Mouse (Mus musculus): ENCODE data around the gene Snrnp40.

Snrnp40 gene

GRCm38 (mm10) chr4:130359486-130360237, at the start of gene Snrnp40, which contains the start of gene Zcchc17:
Snrnp40 (plus strand) TSS chr4:130360132.
Zcchc17 (minus strand) TSS chr4:130359943.
- peak; percentile 99 for DNase-seq

- no peak for DNase-seq
Measured at GRCm38 (mm10) chr4:130312526-130312925, 47.4 kb upstream of the Snrnp40 start.

GRCm38 (mm10) chr4:130313552-130313951, 46.4 kb upstream of the Snrnp40 start:
- no peak for DNase-seq

DNA sequence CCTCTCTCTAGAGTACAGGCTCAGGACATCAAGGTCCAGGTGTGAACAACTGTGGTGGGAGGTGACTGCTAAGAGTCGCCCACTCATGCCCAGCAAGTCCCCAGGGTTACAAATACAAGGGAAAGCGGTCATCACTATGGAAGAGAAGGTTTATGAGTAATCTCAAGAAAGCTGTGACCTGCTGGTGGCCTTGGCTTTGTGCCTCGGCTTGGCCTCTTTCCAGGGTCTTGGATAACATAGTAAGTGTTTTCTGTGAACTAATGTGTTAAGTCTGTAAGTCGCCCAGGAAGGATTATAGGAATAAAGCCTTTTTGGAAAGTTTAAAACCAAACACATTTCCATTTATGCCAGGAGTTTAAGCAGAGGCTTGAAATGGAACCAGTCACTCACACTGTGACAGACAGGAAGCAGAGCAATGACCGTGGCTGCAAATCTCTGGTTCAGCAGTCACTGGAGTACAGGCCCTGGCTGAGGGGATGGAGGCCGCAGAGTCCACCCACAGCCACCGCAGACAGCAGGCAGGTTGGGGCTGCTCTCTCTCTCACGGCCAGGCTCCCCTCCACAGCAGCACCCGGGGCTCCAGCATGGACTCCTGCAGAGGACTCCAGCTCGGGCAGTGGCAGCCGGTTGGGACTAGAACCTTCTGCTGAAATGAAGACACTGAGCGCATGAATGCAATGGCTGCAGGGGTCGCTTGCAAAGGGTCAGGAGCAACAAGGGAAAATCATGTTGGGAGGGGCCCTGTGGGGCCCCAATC, 44.0 kb upstream of the Snrnp40 start:
- no peak for DNase-seq

- DNase-seq: no peak
Measured at GRCm38 (mm10) chr4:130316691-130317090, 43.2 kb upstream of the Snrnp40 start.

DNA sequence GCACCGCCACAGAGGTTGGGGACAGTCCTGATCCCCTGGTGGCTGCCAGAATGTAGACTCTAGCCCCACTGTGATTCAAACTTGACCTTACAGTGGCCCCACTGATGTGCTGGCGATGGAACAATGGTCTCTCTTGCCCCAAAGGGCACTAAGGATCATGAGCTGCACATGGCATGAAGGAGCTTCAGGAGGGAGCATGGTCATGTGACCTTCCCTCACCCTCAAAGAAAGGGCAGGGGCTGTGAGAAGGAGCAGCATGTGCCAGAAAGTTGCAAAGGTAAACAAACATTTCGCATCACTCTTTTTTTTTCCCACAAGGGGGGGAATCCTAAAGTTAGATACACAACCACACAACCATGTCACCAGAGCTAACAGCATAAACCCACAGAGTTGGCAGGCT, 41.8 kb upstream of the Snrnp40 start:
- no peak for DNase-seq

DNA sequence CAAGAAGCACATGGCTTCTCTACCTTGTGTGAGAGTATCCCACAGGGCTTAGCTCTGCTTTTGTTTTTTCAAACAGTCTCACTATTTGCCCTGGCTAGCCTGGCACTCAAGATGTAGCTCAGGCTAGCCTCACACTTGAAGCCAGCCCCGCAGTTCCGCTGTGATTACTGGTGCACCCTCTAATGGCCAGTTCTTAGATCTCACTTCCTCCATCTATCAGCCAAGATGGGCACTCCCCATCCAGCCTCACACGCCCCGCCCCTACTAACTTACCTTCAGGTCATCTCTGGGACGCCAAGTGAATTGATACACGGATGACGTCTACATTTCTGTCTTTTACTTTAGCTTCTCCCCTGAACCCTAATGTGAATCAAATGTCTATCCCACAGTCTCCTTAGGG, 40.4 kb upstream of the Snrnp40 start:
- no peak for DNase-seq

GRCm38 (mm10) chr4:130321640-130322039, 38.3 kb upstream of the Snrnp40 start:
- DNase-seq: no peak

GRCm38 (mm10) chr4:130322567-130322966, 37.4 kb upstream of the Snrnp40 start:
- DNase-seq: no peak

GRCm38 (mm10) chr4:130323165-130323564, 36.8 kb upstream of the Snrnp40 start:
- no peak for DNase-seq

- no peak for DNase-seq
Measured at GRCm38 (mm10) chr4:130323607-130324006, 36.3 kb upstream of the Snrnp40 start.

- no peak for DNase-seq
Measured at GRCm38 (mm10) chr4:130325446-130325845, 34.5 kb upstream of the Snrnp40 start.

DNA sequence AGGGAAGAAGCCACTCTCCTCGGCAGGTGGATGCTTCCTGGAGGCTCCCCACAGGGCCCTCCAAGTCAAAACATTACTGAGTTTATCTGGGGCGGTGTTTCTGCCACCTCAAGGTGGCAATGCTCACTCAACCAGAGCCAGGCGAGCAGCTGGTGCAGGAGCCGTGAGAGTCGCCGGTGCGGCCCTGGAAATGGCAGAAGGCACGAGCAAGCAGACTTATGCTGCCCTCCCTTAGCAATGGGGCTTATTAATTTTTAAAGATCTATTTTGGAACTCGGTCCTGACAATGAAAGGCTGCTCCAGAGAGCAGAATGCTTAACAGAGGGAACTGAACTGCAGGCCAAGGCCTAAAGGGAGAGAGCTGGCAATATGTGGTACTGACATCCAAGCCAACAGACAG, 32.6 kb upstream of the Snrnp40 start:
- DNase-seq: peak; percentile 84

DNA sequence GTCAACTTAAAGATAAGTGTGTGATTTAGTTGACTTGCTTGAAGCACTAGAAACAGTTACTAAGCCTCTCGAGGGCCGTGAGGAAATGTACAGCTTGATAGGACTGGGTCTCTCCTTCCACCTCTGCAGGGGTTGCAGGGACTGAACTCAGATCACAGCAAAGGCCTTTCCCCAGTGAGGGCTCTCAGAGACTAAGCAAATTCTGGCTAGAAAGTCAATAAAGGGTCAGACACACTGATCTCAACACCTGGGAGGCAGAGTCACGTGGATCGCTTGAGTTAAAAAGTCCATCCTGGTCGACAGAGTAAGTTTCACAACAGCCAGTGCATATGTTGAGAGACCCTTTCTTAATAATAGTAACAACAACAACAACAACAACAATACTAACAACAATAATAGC, 24.1 kb upstream of the Snrnp40 start:
- DNase-seq: no peak

DNA sequence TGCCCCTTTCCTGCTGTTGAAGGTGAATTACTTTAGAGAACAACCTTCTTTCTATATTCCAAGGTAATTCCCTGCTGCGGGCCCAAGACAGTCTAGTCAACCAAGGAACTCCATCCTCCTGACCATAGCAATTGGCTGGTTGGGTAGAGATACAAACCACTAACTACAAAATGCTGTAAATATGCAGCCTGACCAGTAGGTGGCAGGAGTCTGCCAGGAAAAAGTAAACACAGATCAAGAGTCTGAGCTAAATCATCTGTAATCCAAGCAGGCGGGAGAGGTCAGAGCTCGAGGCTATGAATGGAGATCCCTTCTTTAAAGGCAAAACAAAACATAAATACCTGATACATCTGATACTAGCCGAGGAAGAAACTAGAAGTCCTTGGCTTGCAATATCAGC, 18.2 kb upstream of the Snrnp40 start:
- DNase-seq: peak; percentile 46

GRCm38 (mm10) chr4:130349666-130350065, 10.3 kb upstream of the Snrnp40 start:
- DNase-seq: no peak

DNA sequence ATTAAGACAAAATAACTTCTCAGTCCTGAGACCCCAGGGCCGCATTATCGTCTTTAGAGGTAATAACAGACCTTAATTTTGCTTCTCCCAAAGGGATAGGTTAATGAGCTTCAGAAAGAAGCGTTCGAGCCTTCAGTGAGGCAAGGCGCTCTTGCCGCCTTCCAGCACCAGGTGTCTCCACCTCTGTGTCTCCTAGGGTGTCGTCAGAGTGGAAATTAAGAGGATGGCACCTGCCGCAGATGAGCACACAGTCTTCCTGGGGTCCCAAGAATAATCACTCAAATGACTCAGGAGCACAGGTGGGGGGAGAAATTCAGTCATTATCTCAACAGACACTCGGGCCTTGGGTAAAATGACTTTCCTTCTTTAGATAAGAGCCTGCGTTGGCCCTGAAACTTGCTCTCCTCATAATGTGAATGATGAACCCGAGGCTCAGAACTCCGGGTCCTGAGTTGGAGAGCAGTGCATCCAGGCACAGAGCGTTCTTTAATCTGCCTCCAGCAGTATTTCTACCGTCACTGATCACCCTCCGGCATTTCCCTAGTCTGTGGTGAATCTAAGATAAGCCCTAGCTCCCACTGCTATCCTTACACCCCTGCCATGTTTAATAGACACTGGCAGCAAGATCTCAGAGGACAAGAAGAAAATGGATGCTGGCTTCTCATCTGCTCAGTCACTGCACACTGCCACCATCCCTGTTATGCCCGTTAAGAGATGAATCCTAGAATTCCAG, 9.1 kb upstream of the Snrnp40 start:
- no peak for DNase-seq

DNA sequence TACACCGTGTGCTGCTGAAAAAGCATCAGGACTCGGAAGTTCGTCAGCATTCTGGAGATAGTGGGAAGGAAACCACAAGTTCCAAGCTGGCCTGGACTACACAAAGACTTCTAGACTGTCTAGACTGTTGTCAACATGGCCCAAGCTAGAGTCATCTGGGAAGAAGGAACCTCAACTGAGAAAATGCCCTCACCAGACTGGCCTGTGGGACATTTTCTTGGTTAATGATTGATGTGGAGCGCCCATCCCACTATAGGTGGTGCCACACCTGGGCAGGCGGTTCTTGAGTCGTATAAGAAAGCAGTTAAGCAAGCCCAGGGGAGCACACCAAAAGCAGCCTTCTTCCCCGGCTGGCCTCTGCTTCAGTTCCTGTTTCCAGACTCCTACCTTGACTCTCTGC, 7.3 kb upstream of the Snrnp40 start:
- DNase-seq: no peak

GRCm38 (mm10) chr4:130357946-130358345, 2.0 kb upstream of the Snrnp40 start:
- no peak for DNase-seq

- no peak for DNase-seq
Measured at GRCm38 (mm10) chr4:130360238-130360590, 282 bp downstream of the Snrnp40 start.

DNA sequence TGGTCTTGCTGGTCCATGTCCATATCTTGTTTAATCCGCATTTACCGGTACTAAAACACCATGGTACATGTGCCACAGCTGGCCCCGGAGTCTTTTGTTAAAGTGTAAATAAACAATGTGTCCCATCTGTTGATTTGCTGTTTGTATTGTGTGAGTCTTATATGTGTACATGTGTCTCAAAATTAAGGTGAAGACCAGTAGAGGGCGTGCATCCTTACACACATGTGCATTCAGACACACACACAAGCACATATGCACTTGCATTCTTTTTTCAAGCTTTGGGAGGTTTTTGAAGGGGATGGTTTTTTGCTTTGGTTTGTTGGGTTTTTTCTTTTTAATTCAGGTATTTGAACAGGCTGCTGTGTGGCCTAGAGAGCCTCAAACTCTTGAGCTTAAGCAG, 16.7 kb downstream of the Snrnp40 start:
- no peak for DNase-seq

GRCm38 (mm10) chr4:130377500-130377899, 17.6 kb downstream of the Snrnp40 start:
- DNase-seq: no peak

- no peak for DNase-seq
Measured at GRCm38 (mm10) chr4:130379181-130379580, 19.2 kb downstream of the Snrnp40 start.

DNA sequence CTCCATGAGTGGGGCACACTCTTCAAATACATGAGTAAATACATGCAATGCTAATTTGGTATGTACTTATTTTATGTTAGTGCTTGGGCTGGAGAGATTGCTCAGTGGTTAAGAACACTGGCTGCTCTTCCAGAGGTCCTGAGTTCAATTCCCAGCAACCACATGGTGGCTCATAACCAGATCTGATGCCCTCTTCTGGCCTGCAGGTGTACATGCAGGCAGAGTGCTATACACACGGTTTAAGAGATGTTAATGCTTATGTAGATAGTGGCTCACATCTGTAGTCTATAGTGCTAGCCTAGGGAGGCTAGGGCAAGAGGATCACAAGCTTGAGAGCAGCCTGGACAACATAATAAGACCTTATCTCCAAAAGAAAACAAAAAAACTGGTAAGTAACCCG, 20.5 kb downstream of the Snrnp40 start:
- DNase-seq: no peak
